Mouse (Mus musculus) left cerebral cortex, adult 18-20 months (tissue): ENCODE measurements around the gene Arl3. TPM values are rescaled to one million over a fixed set of nuclear protein-coding genes. Genes with fewer than 3 reads are reported as not detected.

Experiments
- total RNA-seq, 2 experiments: library from RNA; stranded (reverse); gene quantifications; 2 replicates each; pipeline ENCODE4 v1.2.3; 2021

The Arl3 gene
- total RNA-seq, 2 experiments from 2014 or later = 122 to 128 TPM

Other genes starting within 250 kb of the Arl3 start
- gene Psd, start 246.0 kb downstream of the Arl3 start, total RNA-seq = 100 to 1,000 TPM; 612 to 681 TPM
- gene Fbxl15, start 245.0 kb downstream of the Arl3 start, total RNA-seq = 10 to 100 TPM; 30.0 to 31.1 TPM
- gene Cuedc2, start 234.5 kb downstream of the Arl3 start, total RNA-seq = 100 to 1,000 TPM; 199 to 202 TPM
- 10 to 100 TPM; 22.7 to 26.4 TPM for gene Mfsd13a, start 232.1 kb downstream of the Arl3 start, total RNA-seq
- gene 2310034G01Rik, start 222.9 kb downstream of the Arl3 start, total RNA-seq = under 1 TPM; 0.79 to 0.98 TPM
- gene Actr1a, start 177.4 kb downstream of the Arl3 start, total RNA-seq = 100 to 1,000 TPM; 196 to 198 TPM
- 10 to 100 TPM; 18.4 to 18.6 TPM for gene Sufu, start 176.3 kb downstream of the Arl3 start, total RNA-seq
- gene Trim8, start 71.5 kb downstream of the Arl3 start, total RNA-seq = 100 to 1,000 TPM; 119 to 120 TPM
- 1 to 10 TPM; 3.5 to 5.6 TPM for gene Sfxn2, start 167 bp upstream of the Arl3 start, total RNA-seq
- 10 to 100 TPM; 34.9 to 37.9 TPM for gene Wbp1l, start 25.9 kb upstream of the Arl3 start, total RNA-seq
- not detected for gene Cyp17a1, start 100.0 kb upstream of the Arl3 start, total RNA-seq
- gene Borcs7, start 116.7 kb upstream of the Arl3 start, total RNA-seq = 10 to 100 TPM; 20.7 to 21.6 TPM
- gene As3mt, start 134.3 kb upstream of the Arl3 start, total RNA-seq = 10 to 100 TPM; 26.2 to 32.0 TPM
- 10 to 100 TPM; 32.6 to 34.2 TPM for gene Cnnm2, start 188.4 kb upstream of the Arl3 start, total RNA-seq